Mouse (Mus musculus): ENCODE data around the gene Xpot. TPM values are rescaled to one million over a fixed set of nuclear protein-coding genes. Genes with fewer than 3 reads are reported as not detected.

Xpot gene
- polyA plus RNA-seq, 1 experiment from 2014 or later: 24.5 TPM

- 81% methylated on average over 7 of the region's 7 CpGs for WGBS
- DNase-seq (ENCODE audit: low spot score): no peak
Measured at GRCm38 (mm10) chr10:121568534-121568933, 57.6 kb downstream of the Xpot start.

GRCm38 (mm10) chr10:121568026-121568425, 58.1 kb downstream of the Xpot start:
- no peak for DNase-seq (ENCODE audit: low spot score)
- H3K9ac ChIP-seq (ENCODE audit: low read length): no peak overlapping the region
- 95% methylated on average over 10 of the region's 10 CpGs for WGBS
- no peak overlapping the region for H3K27ac ChIP-seq (replicated peaks)
- ATAC-seq (ENCODE audit: low FRiP score, low TSS enrichment): no peak
- TF ChIP-seq EP300 (optimal IDR thresholded peaks at IDR 0.05) (no peak), CTCF (IDR thresholded peaks at IDR 0.05; ENCODE audit: low read depth) (no peak)
- H3K4me1 ChIP-seq (replicated peaks; ENCODE audit: control insufficient read depth, insufficient read depth): no peaks in the 10 kb centered on the region
- no peaks in the 10 kb centered on the region for H3K9me3 ChIP-seq (ENCODE audit: control insufficient read depth, low read length)
- H3K4me3 ChIP-seq (ENCODE audit: low read depth, low read length): no peak overlapping the region
- no peak overlapping the region for H3K4me2 ChIP-seq (replicated peaks; ENCODE audit: low read depth)
- H3K36me3 ChIP-seq (ENCODE audit: control insufficient read depth, insufficient read depth, low read length): peaks cover 18% of the 10 kb centered on the region; the same call in 1 of the 2 replicates
- H3K27me3 ChIP-seq (ENCODE audit: control insufficient read depth, insufficient read depth, low read length): no peaks in the 10 kb centered on the region

More at GRCm38 (mm10) chr10:121568534-121568933, 57.6 kb downstream of the Xpot start:
- TF ChIP-seq EP300 (optimal IDR thresholded peaks at IDR 0.05) (no peak), CTCF (IDR thresholded peaks at IDR 0.05; ENCODE audit: low read depth) (no peak)
- no peak for ATAC-seq (ENCODE audit: low FRiP score, low TSS enrichment)
- no peaks in the 10 kb centered on the region for H3K27me3 ChIP-seq (ENCODE audit: control insufficient read depth, insufficient read depth, low read length)
- H3K4me3 ChIP-seq (ENCODE audit: low read depth, low read length): no peak overlapping the region
- no peak overlapping the region for H3K27ac ChIP-seq (replicated peaks)
- no peaks in the 10 kb centered on the region for H3K9me3 ChIP-seq (ENCODE audit: control insufficient read depth, low read length)
- H3K9ac ChIP-seq (ENCODE audit: low read length): no peak overlapping the region
- no peaks in the 10 kb centered on the region for H3K4me1 ChIP-seq (replicated peaks; ENCODE audit: control insufficient read depth, insufficient read depth)
- no peak overlapping the region for H3K4me2 ChIP-seq (replicated peaks; ENCODE audit: low read depth)
- peaks cover 14% of the 10 kb centered on the region; the same call in 1 of the 2 replicates for H3K36me3 ChIP-seq (ENCODE audit: control insufficient read depth, insufficient read depth, low read length)

- no peak for DNase-seq (ENCODE audit: low spot score)
- H3K36me3 ChIP-seq (ENCODE audit: control insufficient read depth, insufficient read depth, low read length): peaks cover 15% of the 10 kb centered on the region; the same call in 1 of the 2 replicates
- H3K4me1 ChIP-seq (replicated peaks; ENCODE audit: control insufficient read depth, insufficient read depth): no peaks in the 10 kb centered on the region
- H3K4me3 ChIP-seq (ENCODE audit: low read depth, low read length): no peak overlapping the region
- 83% methylated on average over 8 of the region's 8 CpGs for WGBS
- H3K9me3 ChIP-seq (ENCODE audit: control insufficient read depth, low read length): no peaks in the 10 kb centered on the region
- no peaks in the 10 kb centered on the region for H3K27me3 ChIP-seq (ENCODE audit: control insufficient read depth, insufficient read depth, low read length)
- TF ChIP-seq EP300 (optimal IDR thresholded peaks at IDR 0.05) (no peak), CTCF (IDR thresholded peaks at IDR 0.05; ENCODE audit: low read depth) (no peak)
- H3K9ac ChIP-seq (ENCODE audit: low read length): no peak overlapping the region
- ATAC-seq (ENCODE audit: low FRiP score, low TSS enrichment): no peak
- no peak overlapping the region for H3K4me2 ChIP-seq (replicated peaks; ENCODE audit: low read depth)
- H3K27ac ChIP-seq (replicated peaks): no peak overlapping the region
Measured at GRCm38 (mm10) chr10:121564447-121564846, 61.7 kb downstream of the Xpot start.

- peaks cover 28% of the 10 kb centered on the region for H3K36me3 ChIP-seq (ENCODE audit: control insufficient read depth, insufficient read depth, low read length)
- no peaks in the 10 kb centered on the region for H3K4me1 ChIP-seq (replicated peaks; ENCODE audit: control insufficient read depth, insufficient read depth)
- 78% methylated on average over 2 of the region's 2 CpGs for WGBS
Measured at GRCm38 (mm10) chr10:121558231-121558630, 67.9 kb downstream of the Xpot start.

GRCm38 (mm10) chr10:121556263-121556662, 69.9 kb downstream of the Xpot start:
- no peak overlapping the region for H3K27ac ChIP-seq (replicated peaks)
- H3K9me3 ChIP-seq (ENCODE audit: control insufficient read depth, low read length): no peaks in the 10 kb centered on the region
- TF ChIP-seq CTCF (IDR thresholded peaks at IDR 0.05; ENCODE audit: low read depth) (peak; percentile 60), EP300 (optimal IDR thresholded peaks at IDR 0.05) (no peak)
- 77% methylated on average over 6 of the region's 6 CpGs for WGBS
- H3K9ac ChIP-seq (ENCODE audit: low read length): no peak overlapping the region
- no peak overlapping the region for H3K4me2 ChIP-seq (replicated peaks; ENCODE audit: low read depth)
- H3K4me3 ChIP-seq (ENCODE audit: low read depth, low read length): no peak overlapping the region
- no peaks in the 10 kb centered on the region for H3K27me3 ChIP-seq (ENCODE audit: control insufficient read depth, insufficient read depth, low read length)
- DNase-seq (ENCODE audit: low spot score): peak; percentile 26
- H3K4me1 ChIP-seq (replicated peaks; ENCODE audit: control insufficient read depth, insufficient read depth): no peaks in the 10 kb centered on the region
- ATAC-seq (ENCODE audit: low FRiP score, low TSS enrichment): no peak
- H3K36me3 ChIP-seq (ENCODE audit: control insufficient read depth, insufficient read depth, low read length): peaks cover 37% of the 10 kb centered on the region

More at GRCm38 (mm10) chr10:121558231-121558630, 67.9 kb downstream of the Xpot start:
- Histone ChIP-seq H3K27me3 (ENCODE audit: control insufficient read depth, insufficient read depth, low read length) (no peaks in the 10 kb centered on the region), H3K4me2 (replicated peaks; ENCODE audit: low read depth) (no peak overlapping the region), H3K9ac (ENCODE audit: low read length) (no peak overlapping the region), H3K27ac (replicated peaks) (no peak overlapping the region), H3K4me3 (ENCODE audit: low read depth, low read length) (no peak overlapping the region), H3K9me3 (ENCODE audit: control insufficient read depth, low read length) (no peaks in the 10 kb centered on the region)
- ATAC-seq (ENCODE audit: low FRiP score, low TSS enrichment) (no peak), DNase-seq (ENCODE audit: low spot score) (no peak)
- TF ChIP-seq EP300 (optimal IDR thresholded peaks at IDR 0.05): no peak
- TF ChIP-seq CTCF (IDR thresholded peaks at IDR 0.05; ENCODE audit: low read depth): no peak

GRCm38 (mm10) chr10:121550334-121550733, 75.8 kb downstream of the Xpot start:
- ATAC-seq (ENCODE audit: low FRiP score, low TSS enrichment) (no peak), DNase-seq (ENCODE audit: low spot score) (no peak)
- H3K27me3 ChIP-seq (ENCODE audit: control insufficient read depth, insufficient read depth, low read length): no peaks in the 10 kb centered on the region
- H3K9me3 ChIP-seq (ENCODE audit: control insufficient read depth, low read length): no peaks in the 10 kb centered on the region
- no peaks in the 10 kb centered on the region for H3K4me1 ChIP-seq (replicated peaks; ENCODE audit: control insufficient read depth, insufficient read depth)
- no peak overlapping the region for H3K27ac ChIP-seq (replicated peaks)
- peaks cover 42% of the 10 kb centered on the region for H3K36me3 ChIP-seq (ENCODE audit: control insufficient read depth, insufficient read depth, low read length)
- 78% methylated on average over 9 of the region's 9 CpGs for WGBS
- H3K4me2 ChIP-seq (replicated peaks; ENCODE audit: low read depth): no peak overlapping the region
- H3K9ac ChIP-seq (ENCODE audit: low read length): no peak overlapping the region
- no peak for TF ChIP-seq CTCF (IDR thresholded peaks at IDR 0.05; ENCODE audit: low read depth)
- TF ChIP-seq EP300 (optimal IDR thresholded peaks at IDR 0.05): no peak
- H3K4me3 ChIP-seq (ENCODE audit: low read depth, low read length): no peak overlapping the region
